Mouse (Mus musculus) limb, embryonic 13.5 days (tissue): ENCODE measurements around the gene Klk11. TPM values are rescaled to one million over a fixed set of nuclear protein-coding genes. Genes with fewer than 3 reads are reported as not detected.
A peak's percentile ranks its signal among the peaks of the same experiment; 100 is the strongest.

Experiments used
- ATAC-seq: fragments of 200-750 bp; cut with Nextera tagmentation; 2 replicates; pipeline ENCODE4 v1.8.0; 2017; ENCODE audit warnings: low read depth, moderate number of reproducible peaks, moderate TSS enrichment; ENCODE audit not compliant: low FRiP score
- H3K27ac ChIP-seq: fragments of 300-500 bp; sonication (generic); 2 replicates; pipeline ENCODE4 v1.5.1; 2015; ENCODE audit warnings: inconsistent platforms, mild to moderate bottlenecking, moderate library complexity
- H3K27me3 ChIP-seq: fragments of 300-500 bp; sonication (generic); 2 replicates; pipeline ENCODE4 v1.6.1; 2015; ENCODE audit warnings: mild to moderate bottlenecking, inconsistent platforms
- H3K36me3 ChIP-seq: fragments of 300-500 bp; sonication (generic); 2 replicates; pipeline ENCODE4 v1.6.1; 2015; ENCODE audit warnings: inconsistent platforms, mild to moderate bottlenecking, moderate library complexity
- H3K4me1 ChIP-seq: fragments of 300-500 bp; sonication (generic); 2 replicates; pipeline ENCODE4 v1.6.1; 2015; ENCODE audit warnings: inconsistent platforms
- H3K4me2 ChIP-seq: fragments of 300-500 bp; sonication (generic); replicated peaks from 2 replicates; pipeline ENCODE4 v1.6.1; 2015; ENCODE audit warnings: inconsistent platforms, mild to moderate bottlenecking, moderate library complexity
- H3K4me3 ChIP-seq: fragments of 300-500 bp; sonication (generic); 2 replicates; pipeline ENCODE4 v1.5.1; 2015; ENCODE audit warnings: moderate library complexity, mild to moderate bottlenecking, inconsistent platforms
- H3K9ac ChIP-seq: fragments of 300-500 bp; sonication (generic); 2 replicates; pipeline ENCODE4 v1.6.1; 2015; ENCODE audit warnings: mild to moderate bottlenecking, inconsistent platforms
- H3K9me3 ChIP-seq: fragments of 300-500 bp; sonication (generic); 2 replicates; pipeline ENCODE4 v1.6.1; 2016; ENCODE audit warnings: inconsistent platforms
- WGBS: fragments of 180-500 bp; shearing (Covaris S2); methylation state at CpG from one replicate; pipeline ENCODE4 v1.1.7; 2015; 5-methylcytosine and 5-hydroxymethylcytosine counted together
- polyA plus RNA-seq: library from polyadenylated mRNA; unstranded; fragments of >200 nt; fragmentation: Nextera tagmentation; extraction: Ambion mirVana; gene quantifications from 2 replicates; pipeline ENCODE4 v1.2.1, GENCODE M21; 2015

The Klk11 gene
- polyA plus RNA-seq, 1 experiment from 2014 or later, result 0.27 TPM

DNA sequence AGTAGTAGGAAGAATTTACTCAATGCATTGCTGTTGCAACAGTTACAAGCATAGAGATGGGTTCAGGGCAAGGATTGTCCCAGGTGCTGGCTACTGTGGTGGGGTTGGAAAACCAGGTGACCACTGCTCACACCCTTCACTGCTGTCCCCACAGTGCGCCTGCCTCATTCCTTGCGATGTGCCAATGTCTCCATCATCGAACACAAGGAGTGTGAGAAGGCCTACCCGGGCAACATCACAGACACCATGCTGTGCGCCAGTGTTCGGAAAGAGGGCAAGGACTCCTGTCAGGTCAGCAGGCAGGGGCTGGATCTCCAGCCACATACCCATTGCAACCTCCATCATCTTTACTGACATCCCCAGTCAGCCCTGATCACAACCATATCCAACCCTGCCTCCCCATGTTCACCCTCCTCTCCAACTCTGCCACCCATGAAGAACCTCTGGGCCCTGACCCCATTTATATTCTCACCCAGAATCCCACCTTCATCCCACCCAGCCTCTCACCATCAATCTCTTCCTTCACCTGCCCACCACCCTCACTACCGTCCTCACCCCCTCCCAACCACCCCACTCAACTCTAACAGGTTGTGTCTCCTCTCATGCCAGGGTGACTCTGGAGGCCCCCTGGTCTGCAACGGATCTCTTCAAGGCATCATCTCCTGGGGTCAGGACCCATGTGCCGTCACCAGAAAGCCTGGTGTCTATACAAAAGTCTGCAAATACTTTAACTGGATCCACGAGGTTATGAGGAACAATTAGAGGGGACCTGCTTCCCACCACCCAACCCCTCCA, 4.0 kb downstream of the Klk11 start:
- Histone ChIP-seq H3K36me3 (no peaks in the 10 kb centered on the region), H3K4me3 (no peak overlapping the region), H3K4me1 (peaks cover 9% of the 10 kb centered on the region), H3K27me3 (peaks cover 7% of the 10 kb centered on the region), H3K9ac (no peak overlapping the region), H3K27ac (no peak overlapping the region), H3K9me3 (no peaks in the 10 kb centered on the region), H3K4me2 (no peak overlapping the region)
- ATAC-seq, result no peak
- WGBS, result 89% methylated on average over 10 of the region's 10 CpGs

DNA sequence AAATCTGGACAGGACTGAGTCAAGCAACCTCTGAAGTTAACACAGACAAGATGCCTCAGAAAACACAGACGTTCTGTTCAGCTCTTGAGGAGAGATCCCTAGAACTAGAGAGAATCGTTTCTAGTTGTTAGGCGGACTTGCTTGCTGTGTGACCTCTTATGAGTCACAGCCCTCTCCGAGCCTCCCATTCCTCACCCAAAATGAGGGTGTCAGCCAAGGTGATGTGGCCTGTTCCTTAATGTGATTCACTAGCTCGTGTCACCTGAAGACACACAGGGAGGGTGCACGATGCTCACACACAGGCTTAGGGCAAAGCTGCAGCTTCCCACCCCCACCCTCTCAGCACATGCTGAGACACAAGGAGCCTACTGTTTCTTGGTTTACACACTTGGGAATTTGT, 5.8 kb downstream of the Klk11 start:
- Histone ChIP-seq H3K9me3 (no peaks in the 10 kb centered on the region), H3K4me3 (no peak overlapping the region), H3K9ac (no peak overlapping the region), H3K27ac (no peak overlapping the region), H3K27me3 (peaks cover 21% of the 10 kb centered on the region), H3K4me2 (no peak overlapping the region), H3K36me3 (no peaks in the 10 kb centered on the region), H3K4me1 (peaks cover 9% of the 10 kb centered on the region)
- ATAC-seq, result no peak
- 59% methylated on average over 6 of the region's 6 CpGs for WGBS

DNA sequence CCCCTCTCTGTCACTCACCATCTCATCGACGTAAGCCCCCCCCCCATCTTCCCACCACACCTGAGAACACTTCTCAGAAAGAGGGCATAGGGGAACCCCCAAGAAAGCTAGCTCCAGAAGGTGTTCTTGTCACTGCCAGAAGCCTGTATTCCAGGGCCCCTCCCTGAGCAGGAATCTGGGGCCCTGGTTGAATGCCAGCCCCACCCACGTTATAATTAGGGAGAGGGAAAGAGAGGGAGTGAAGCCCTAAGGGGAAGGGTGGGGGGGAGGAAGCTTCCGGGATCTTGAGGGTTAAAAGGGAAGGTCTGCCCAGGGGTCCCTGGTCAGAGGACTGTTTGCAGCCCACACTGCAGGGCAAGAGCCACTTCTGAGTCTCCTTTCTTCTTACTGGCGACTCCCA, 6.3 kb downstream of the Klk11 start, which contains the start of gene Klk10:
TSS of gene Klk10 (plus strand) at position 290 of the 400 bp plus-strand sequence.
- no peak within 1 kb of the TSS for H3K9ac ChIP-seq
- H3K4me2 ChIP-seq, result no peak within 1 kb of the TSS
- no peak within 1 kb of the TSS for H3K4me3 ChIP-seq
- no peak for ATAC-seq
- H3K4me1 ChIP-seq, result peaks cover 9% of the 10 kb centered on the region
- H3K9me3 ChIP-seq, result no peaks in the 10 kb centered on the region
- no peak within 1 kb of the TSS for H3K27ac ChIP-seq
- H3K36me3 ChIP-seq, result no peaks in the 10 kb centered on the region
- WGBS, result 47% methylated on average over 5 of the region's 5 CpGs
- peaks cover 21% of the 10 kb centered on the region for H3K27me3 ChIP-seq

DNA sequence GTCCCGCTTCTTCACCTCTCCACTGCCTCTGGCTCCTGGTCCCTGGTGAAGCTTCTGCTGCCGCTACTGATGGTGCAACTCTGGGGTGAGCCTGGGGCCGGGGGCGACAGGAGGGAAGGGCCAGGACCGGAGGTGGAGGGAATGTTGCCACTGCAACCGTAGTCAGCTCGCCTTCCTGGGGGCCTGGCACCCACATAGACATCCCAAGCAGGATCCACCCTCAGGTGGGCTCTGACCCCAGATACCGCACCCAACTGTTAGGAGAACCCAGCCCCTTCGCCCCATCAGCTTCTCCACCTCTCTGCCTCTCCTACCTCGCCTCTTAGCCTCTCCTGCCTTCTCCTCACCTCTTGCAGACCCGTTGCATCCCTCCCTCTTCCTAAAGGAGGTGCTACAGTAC, 7.1 kb downstream of the Klk11 start:
- Histone ChIP-seq H3K36me3 (no peaks in the 10 kb centered on the region), H3K9me3 (no peaks in the 10 kb centered on the region), H3K4me1 (peaks cover 9% of the 10 kb centered on the region), H3K27me3 (peaks cover 21% of the 10 kb centered on the region), H3K4me2 (no peak overlapping the region), H3K27ac (no peak overlapping the region), H3K4me3 (no peak overlapping the region), H3K9ac (no peak overlapping the region)
- WGBS, result 84% methylated on average over 11 of the region's 11 CpGs
- ATAC-seq, result no peak

DNA sequence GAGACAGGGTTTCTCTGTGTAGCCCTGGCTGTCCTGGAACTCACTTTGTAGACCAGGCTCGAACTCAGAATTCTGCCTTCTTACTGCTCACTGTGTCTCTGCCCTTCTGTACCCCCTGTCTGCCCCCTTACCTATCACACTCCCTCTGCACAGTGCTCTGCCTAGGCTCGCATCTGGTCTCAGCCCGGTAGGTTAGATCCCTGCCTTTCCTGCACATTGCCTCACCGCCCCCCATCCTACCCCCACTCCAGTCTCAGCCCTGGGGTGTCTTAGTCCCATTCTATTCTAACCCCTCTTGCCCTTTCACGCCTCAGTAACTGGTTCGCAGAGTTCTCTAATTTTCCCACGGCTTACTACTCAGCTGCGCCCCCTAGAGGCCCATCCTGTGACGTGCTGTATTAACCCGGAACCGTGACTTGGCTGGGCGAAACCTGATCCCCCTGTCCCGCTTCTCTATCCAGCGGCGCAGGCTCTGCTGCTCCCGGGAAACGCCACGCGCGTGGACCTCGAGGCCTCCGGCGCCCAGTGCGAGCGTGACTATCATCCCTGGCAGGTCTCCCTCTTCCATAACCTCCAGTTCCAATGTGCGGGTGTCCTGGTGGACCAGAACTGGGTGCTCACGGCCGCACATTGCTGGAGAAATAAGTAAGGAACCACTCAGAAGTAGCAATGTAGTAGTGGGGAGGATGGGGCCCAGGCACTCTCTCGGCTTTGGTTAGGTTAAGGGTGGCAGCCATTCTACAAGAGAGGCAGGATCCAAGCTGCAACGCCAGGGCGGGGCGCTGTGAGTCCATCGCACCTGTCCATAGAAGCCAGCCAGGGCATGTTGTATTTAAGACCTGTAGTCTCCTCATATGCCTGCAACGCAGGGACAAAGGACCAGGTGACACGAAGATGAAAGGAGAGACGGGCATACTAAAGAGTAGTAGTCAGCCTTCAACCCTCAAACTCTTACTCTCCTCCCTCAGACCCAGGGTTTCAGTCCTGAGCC, 8.2 kb downstream of the Klk11 start:
- no peak overlapping the region for H3K9ac ChIP-seq
- ATAC-seq, result peak; percentile 86
- WGBS, result 7% methylated on average over 36 of the region's 36 CpGs

DNA sequence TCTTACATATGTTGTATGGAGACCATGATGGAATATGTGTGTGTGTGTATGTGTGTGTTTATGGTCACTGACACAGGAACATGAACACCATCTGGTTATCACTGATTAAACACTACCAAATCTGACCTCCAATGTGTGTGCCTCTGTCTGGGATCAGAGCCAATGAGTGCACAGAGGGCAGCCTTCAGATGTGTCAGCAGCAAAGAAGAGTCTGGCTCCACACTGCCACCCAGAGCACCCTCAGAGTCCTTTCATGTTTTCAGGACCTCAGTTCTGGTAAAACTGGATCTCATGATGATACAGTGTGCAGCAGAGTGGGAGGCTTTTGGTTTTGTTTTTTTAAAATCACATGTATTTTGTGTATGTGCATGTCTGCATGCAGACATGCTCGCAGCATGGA, 10.9 kb downstream of the Klk11 start:
- H3K36me3 ChIP-seq, result no peaks in the 10 kb centered on the region
- no peak overlapping the region for H3K4me3 ChIP-seq
- peaks cover 9% of the 10 kb centered on the region for H3K4me1 ChIP-seq
- ATAC-seq, result no peak
- H3K27ac ChIP-seq, result no peak overlapping the region
- 75% methylated on average over 1 of the region's 1 CpGs for WGBS
- no peak overlapping the region for H3K4me2 ChIP-seq
- no peak overlapping the region for H3K9ac ChIP-seq
- H3K9me3 ChIP-seq, result no peaks in the 10 kb centered on the region
- H3K27me3 ChIP-seq, result peaks cover 21% of the 10 kb centered on the region

More for the DNA sequence above, 8.2 kb downstream of the Klk11 start:
- H3K4me2 ChIP-seq, result peak overlapping the region; percentile 66
- H3K36me3 ChIP-seq, result no peaks in the 10 kb centered on the region
- no peaks in the 10 kb centered on the region for H3K9me3 ChIP-seq
- H3K27ac ChIP-seq, result no peak overlapping the region
- H3K4me1 ChIP-seq, result peaks cover 9% of the 10 kb centered on the region
- peak overlapping the region; percentile 33 for H3K4me3 ChIP-seq
- peaks cover 21% of the 10 kb centered on the region for H3K27me3 ChIP-seq

DNA sequence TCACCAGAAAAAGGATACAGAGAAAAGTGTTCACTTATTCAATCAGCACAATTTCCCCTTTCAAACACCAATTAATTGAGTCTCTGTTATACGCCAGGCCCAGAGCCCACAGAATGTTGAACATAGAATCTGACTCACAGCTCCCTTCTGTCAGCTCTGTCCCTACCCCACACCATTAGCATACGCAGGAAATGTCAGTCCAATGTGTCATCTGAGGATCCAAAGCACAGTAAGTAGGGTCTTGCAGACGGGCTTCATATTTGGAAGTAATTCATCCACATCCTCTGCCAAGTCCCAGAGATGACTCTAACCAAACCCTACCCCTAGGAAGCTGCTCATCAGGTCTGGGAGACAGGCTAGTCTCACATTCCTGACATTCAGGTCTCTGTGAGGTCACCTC, 13.7 kb downstream of the Klk11 start:
- Histone ChIP-seq H3K4me3 (no peak overlapping the region), H3K9me3 (no peaks in the 10 kb centered on the region), H3K27me3 (peaks cover 19% of the 10 kb centered on the region), H3K36me3 (no peaks in the 10 kb centered on the region), H3K4me1 (no peaks in the 10 kb centered on the region), H3K27ac (no peak overlapping the region), H3K9ac (no peak overlapping the region), H3K4me2 (no peak overlapping the region)
- 81% methylated on average over 3 of the region's 3 CpGs for WGBS
- ATAC-seq, result no peak

DNA sequence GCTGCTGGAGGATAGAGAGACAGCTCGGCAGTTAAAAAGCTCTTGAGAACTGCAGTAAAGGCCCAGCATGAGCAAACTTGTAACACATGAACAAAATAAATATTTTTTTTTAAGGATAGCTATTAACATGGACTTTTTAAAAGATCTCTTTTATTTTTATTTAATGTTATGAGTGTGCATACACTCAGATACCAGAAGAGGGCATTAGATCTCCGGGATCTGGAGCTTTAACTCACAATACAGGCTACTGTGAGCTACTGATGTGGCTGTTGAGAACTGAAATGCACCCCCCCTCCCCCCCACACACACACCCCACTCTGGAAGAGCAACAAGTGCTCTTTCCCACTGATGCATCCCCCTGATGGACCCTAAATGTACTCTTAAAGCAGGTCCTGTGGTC, 14.9 kb downstream of the Klk11 start:
- no peak overlapping the region for H3K9ac ChIP-seq
- no peak overlapping the region for H3K4me3 ChIP-seq
- WGBS, result 67% methylated on average over 2 of the region's 2 CpGs
- ATAC-seq, result no peak
- no peaks in the 10 kb centered on the region for H3K4me1 ChIP-seq
- no peaks in the 10 kb centered on the region for H3K36me3 ChIP-seq
- H3K9me3 ChIP-seq, result no peaks in the 10 kb centered on the region
- H3K27ac ChIP-seq, result no peak overlapping the region
- peaks cover 15% of the 10 kb centered on the region for H3K27me3 ChIP-seq
- no peak overlapping the region for H3K4me2 ChIP-seq

DNA sequence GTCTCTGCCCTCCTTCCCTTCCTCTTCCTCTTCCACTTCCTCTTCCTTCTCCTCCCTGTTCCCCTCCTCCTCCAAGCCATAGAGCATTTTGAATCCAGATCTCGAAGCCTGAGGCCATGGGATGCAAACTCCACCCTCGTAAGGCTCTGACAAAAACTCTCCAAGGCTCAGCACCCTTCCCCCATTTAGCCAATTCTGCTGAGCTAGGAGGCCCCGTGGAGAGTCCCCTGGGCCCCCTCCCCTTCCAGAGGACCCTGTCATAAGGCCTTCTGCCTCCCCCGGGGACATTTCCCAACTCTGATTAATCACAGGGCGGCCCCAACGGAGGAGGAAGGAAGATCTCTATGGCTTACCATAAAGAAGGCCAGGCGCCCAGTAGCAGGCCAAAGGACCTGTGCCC, 17.2 kb downstream of the Klk11 start, which contains the start of gene Klk9:
TSS of gene Klk9 (plus strand) at position 301 of the 400 bp plus-strand sequence.
- no peak for ATAC-seq
- no peak within 1 kb of the TSS for H3K4me2 ChIP-seq
- no peaks in the 10 kb centered on the region for H3K9me3 ChIP-seq
- H3K4me1 ChIP-seq, result peaks cover 4% of the 10 kb centered on the region; the same call in 1 of the 2 replicates
- H3K27ac ChIP-seq, result no peak within 1 kb of the TSS
- H3K9ac ChIP-seq, result no peak within 1 kb of the TSS
- H3K4me3 ChIP-seq, result no peak within 1 kb of the TSS
- peaks cover 32% of the 10 kb centered on the region for H3K27me3 ChIP-seq
- WGBS, result 69% methylated on average over 7 of the region's 7 CpGs
- H3K36me3 ChIP-seq, result no peaks in the 10 kb centered on the region

DNA sequence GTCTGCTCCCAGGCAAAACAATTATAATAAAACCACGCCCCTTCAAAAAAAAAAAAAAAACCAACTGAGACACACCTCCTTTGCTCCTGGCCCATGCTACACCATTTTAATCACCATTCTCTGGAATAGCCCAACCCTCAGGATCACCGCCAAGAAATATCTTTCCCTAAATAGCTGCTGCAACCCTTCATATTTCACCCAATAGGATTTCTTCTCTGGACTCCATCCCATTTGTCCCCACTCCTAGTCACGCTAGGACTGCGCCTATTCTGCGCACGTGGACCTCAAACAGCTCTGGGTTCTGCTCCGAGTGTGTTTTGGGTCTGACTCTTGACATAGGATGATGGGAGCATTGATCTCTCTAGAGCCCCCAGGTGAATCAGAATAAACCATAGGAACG, 22.0 kb downstream of the Klk11 start:
- H3K27ac ChIP-seq, result no peak overlapping the region
- H3K4me2 ChIP-seq, result peak overlapping the region; percentile 78
- H3K4me1 ChIP-seq, result peaks cover 19% of the 10 kb centered on the region
- no peaks in the 10 kb centered on the region for H3K36me3 ChIP-seq
- ATAC-seq, result no peak
- WGBS, result 5% methylated on average over 8 of the region's 8 CpGs
- peaks cover 56% of the 10 kb centered on the region for H3K27me3 ChIP-seq
- no peaks in the 10 kb centered on the region for H3K9me3 ChIP-seq
- H3K4me3 ChIP-seq, result peak overlapping the region; percentile 53
- peak overlapping the region; percentile 64 for H3K9ac ChIP-seq

DNA sequence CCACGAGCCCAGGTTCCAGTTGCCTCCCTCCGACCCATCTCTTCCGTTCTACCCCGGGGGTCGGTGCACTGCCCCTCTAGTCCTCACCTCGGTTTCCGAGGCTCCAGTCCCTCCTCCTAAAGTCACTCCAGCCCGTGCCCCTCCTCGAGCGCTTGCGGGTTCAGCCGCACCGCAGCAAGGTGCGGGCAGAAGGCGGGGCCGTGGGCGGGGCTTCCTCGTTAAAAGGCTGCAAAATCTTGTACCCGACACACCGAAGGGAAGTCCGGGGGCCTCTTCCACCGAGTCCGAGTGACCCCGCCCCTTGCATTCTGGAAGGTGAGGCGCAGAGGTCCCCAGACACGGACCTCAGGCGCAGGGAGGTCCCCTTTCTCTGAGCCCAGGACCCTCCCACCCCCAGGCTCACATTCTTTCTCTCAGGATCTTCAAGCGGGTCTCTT, 22.9 kb downstream of the Klk11 start, which contains the start of gene Klk8:
TSS of gene Klk8 (plus strand) at position 245 of the 437 bp plus-strand sequence.
- H3K4me2 ChIP-seq, result peak within 1 kb of the TSS; percentile 78
- H3K9me3 ChIP-seq, result no peaks in the 10 kb centered on the region
- WGBS, result under 1% methylated on average over 28 of the region's 28 CpGs
- peaks cover 19% of the 10 kb centered on the region for H3K4me1 ChIP-seq
- H3K36me3 ChIP-seq, result no peaks in the 10 kb centered on the region
- H3K9ac ChIP-seq, result peak within 1 kb of the TSS; percentile 64
- H3K4me3 ChIP-seq, result peak within 1 kb of the TSS; percentile 53
- ATAC-seq, result peak; percentile 51; the same call in 1 of the 2 replicates
- H3K27me3 ChIP-seq, result peaks cover 54% of the 10 kb centered on the region
- no peak within 1 kb of the TSS for H3K27ac ChIP-seq
